Mouse (Mus musculus) kidney, postnatal 0 days (tissue): ENCODE measurements around the gene Tmem86a. TPM values are rescaled to one million over a fixed set of nuclear protein-coding genes. Genes with fewer than 3 reads are reported as not detected.

ENCODE experiments used
- ATAC-seq: fragments of 200-750 bp; cut with Nextera tagmentation; replicated peaks from 2 replicates; pipeline ENCODE4 v1.8.0; 2017; ENCODE audit warnings: low read depth, moderate number of reproducible peaks, moderate TSS enrichment, moderate library complexity; ENCODE audit not compliant: low FRiP score
- DNase-seq: peaks from one replicate; pipeline ENCODE4 v3.0.0-alpha.2; 2016; ENCODE audit warnings: low spot score
- H3K27ac ChIP-seq: fragments of 300-500 bp; sonication (generic); 2 replicates; pipeline ENCODE4 v1.5.1; 2014; ENCODE audit warnings: mild to moderate bottlenecking
- H3K27me3 ChIP-seq: fragments of 300-500 bp; sonication (generic); 2 replicates; pipeline ENCODE4 v1.6.1; 2014; ENCODE audit warnings: low read length, mixed read lengths; ENCODE audit not compliant: insufficient read depth
- H3K36me3 ChIP-seq: fragments of 300-500 bp; sonication (generic); 2 replicates; pipeline ENCODE4 v1.6.1; 2014; ENCODE audit warnings: low read length, mixed read lengths; ENCODE audit not compliant: insufficient read depth
- H3K4me1 ChIP-seq: fragments of 300-500 bp; sonication (generic); replicated peaks from 2 replicates; pipeline ENCODE4 v1.6.1; 2014; ENCODE audit warnings: antibody characterized with exemption, low read length, mixed read lengths; ENCODE audit not compliant: insufficient read depth
- H3K4me2 ChIP-seq: fragments of 300-500 bp; sonication (generic); 2 replicates; pipeline ENCODE4 v1.6.1; 2014; ENCODE audit warnings: mild to moderate bottlenecking, low read length, moderate library complexity, mixed read lengths
- H3K4me3 ChIP-seq: fragments of 300-500 bp; sonication (generic); replicated peaks from 2 replicates; pipeline ENCODE4 v1.5.1; 2014; ENCODE audit warnings: low read depth, low read length
- H3K9ac ChIP-seq: fragments of 300-500 bp; sonication (generic); 2 replicates; pipeline ENCODE4 v1.6.1; 2014; ENCODE audit warnings: low read depth, low read length
- H3K9me3 ChIP-seq: fragments of 300-500 bp; sonication (generic); replicated peaks from 2 replicates; pipeline ENCODE4 v1.6.1; 2016; ENCODE audit warnings: low read length, inconsistent platforms, mixed read lengths
- CTCF ChIP-seq: IDR thresholded peaks from 2 replicates; pipeline ENCODE4 v1.5.1; 2016; ENCODE audit warnings: antibody characterized with exemption, low read depth, mild to moderate bottlenecking, moderate library complexity
- WGBS: fragments of 180-500 bp; shearing (Covaris S2); extraction: QIAGEN DNeasy Blood & Tissue Kit; methylation state at CpG from one replicate; pipeline ENCODE4 v1.1.7; 2014; 5-methylcytosine and 5-hydroxymethylcytosine counted together
- polyA plus RNA-seq: library from polyadenylated mRNA; unstranded; fragments of >200 nt; fragmentation: Nextera tagmentation; extraction: Ambion mirVana; gene quantifications from 2 replicates; pipeline ENCODE4 v1.2.1, GENCODE M21; 2015

Tmem86a gene
- polyA plus RNA-seq, 1 experiment from 2014 or later, result 43.6 TPM

DNA sequence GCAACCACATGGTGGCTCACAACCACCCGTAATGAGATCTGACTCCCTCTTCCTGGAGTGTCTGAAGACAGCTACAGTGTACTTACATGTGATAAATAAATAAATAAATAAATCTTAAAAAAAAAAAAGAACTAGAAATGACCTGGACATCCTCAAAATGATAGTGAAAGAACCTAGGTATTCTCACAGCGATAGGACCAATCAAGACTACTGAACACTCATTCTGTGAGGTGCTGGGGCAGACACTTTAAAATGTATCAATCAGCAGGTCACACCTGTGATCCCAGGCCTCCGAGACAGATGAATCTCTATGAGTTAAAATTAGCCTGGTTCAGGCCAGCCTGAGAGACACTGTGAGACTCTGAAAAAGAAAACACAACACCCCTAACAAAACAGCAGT, 33.8 kb upstream of the Tmem86a start:
- no peak overlapping the region for H3K27ac ChIP-seq
- H3K9ac ChIP-seq, result no peak overlapping the region
- no peaks in the 10 kb centered on the region for H3K27me3 ChIP-seq
- no peak for ATAC-seq
- H3K4me1 ChIP-seq, result peaks cover 8% of the 10 kb centered on the region; the same call in 1 of the 2 replicates
- no peak overlapping the region for H3K4me3 ChIP-seq
- H3K4me2 ChIP-seq, result no peak overlapping the region
- TF ChIP-seq CTCF, result no peak
- H3K9me3 ChIP-seq, result no peaks in the 10 kb centered on the region
- DNase-seq, result no peak
- 81% methylated on average over 3 of the region's 3 CpGs for WGBS
- H3K36me3 ChIP-seq, result no peaks in the 10 kb centered on the region

DNA sequence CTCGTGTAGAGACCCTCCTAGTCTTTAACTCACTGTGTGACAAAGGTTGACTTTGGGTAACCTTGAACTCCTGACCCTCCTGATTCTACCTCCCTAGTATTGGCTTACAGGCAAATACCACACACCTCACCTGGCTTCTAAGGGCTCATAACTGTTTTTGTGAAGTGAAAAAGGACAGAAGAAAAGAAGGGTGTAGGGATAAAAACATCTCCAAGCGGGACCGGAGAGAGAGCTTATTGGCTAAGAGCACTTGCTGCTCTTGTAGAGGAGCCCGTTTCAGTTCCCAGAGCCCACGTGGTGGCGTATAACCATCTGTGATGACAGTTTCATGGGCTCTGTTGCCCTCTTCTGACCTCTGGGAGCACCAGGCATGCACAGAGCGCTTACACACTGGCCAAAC, 33.3 kb upstream of the Tmem86a start:
- Histone ChIP-seq H3K4me3 (no peak overlapping the region), H3K9ac (no peak overlapping the region), H3K4me2 (no peak overlapping the region), H3K9me3 (no peaks in the 10 kb centered on the region), H3K27ac (no peak overlapping the region), H3K27me3 (no peaks in the 10 kb centered on the region), H3K4me1 (peaks cover 8% of the 10 kb centered on the region; the same call in 1 of the 2 replicates), H3K36me3 (no peaks in the 10 kb centered on the region)
- no peak for TF ChIP-seq CTCF
- no peak for DNase-seq
- ATAC-seq, result no peak
- 29% methylated on average over 7 of the region's 7 CpGs for WGBS

DNA sequence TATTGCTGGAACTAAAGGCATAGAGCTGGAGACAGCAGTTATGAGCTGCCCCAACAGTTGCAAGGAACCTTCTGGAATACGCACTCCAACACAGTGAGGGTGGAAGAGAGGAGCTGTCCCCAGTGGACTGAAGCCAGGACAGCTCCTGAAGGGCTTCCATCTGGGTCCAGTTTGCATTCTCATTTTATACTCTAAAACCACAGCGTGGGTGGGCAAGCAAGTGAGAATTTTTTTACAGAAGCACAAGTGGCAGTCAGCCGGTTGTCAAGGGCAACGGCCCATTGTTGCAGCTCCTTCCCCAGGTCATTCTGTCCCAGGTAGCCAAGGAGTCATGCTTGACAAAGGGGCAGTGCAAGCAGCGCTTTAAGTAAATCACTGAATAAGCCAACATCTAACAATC, 30.8 kb upstream of the Tmem86a start:
- 57% methylated on average over 5 of the region's 5 CpGs for WGBS
- no peak overlapping the region for H3K4me2 ChIP-seq
- TF ChIP-seq CTCF, result no peak
- H3K4me1 ChIP-seq, result peaks cover 8% of the 10 kb centered on the region; the same call in 1 of the 2 replicates
- no peaks in the 10 kb centered on the region for H3K27me3 ChIP-seq
- no peak overlapping the region for H3K4me3 ChIP-seq
- no peak for ATAC-seq
- H3K9ac ChIP-seq, result no peak overlapping the region
- no peaks in the 10 kb centered on the region for H3K36me3 ChIP-seq
- H3K9me3 ChIP-seq, result no peaks in the 10 kb centered on the region
- peak; percentile 19 for DNase-seq
- H3K27ac ChIP-seq, result no peak overlapping the region

- 11% methylated on average over 8 of the region's 8 CpGs for WGBS
- ATAC-seq (no peak), DNase-seq (peak; percentile 18)
- Histone ChIP-seq H3K4me1 (0 out of 2 replicates have a peak, but pooled peaks cover 3% of the 10 kb centered on the region), H3K36me3 (no peaks in the 10 kb centered on the region), H3K27me3 (no peaks in the 10 kb centered on the region), H3K27ac (no peak overlapping the region), H3K9me3 (no peaks in the 10 kb centered on the region), H3K4me2 (peak overlapping the region; percentile 32), H3K9ac (no peak overlapping the region), H3K4me3 (no peak overlapping the region)
- no peak for TF ChIP-seq CTCF
Measured at GRCm38 (mm10) chr7:47020956-47021355, 29.4 kb upstream of the Tmem86a start.

DNA sequence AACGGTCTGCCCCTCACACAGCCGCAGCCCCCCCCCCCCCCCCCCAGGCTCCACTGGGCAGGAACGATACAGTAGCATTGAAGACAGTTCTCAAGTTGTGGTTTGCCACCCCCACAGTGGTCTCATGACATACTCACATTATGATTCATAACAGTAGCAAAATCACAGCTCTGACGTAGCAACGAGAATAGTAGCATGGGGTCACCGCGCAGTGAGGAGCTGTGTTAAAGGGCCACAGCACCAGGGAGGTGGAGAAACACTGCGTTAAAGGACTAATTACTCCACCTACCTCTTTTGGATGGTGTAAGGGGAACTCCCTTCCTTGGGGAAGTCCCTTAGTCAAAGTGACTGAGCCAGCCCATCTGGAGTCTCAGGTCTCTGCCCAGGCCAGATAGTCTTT, 27.9 kb upstream of the Tmem86a start:
- TF ChIP-seq CTCF, result no peak

GRCm38 (mm10) chr7:47023530-47023929, 26.9 kb upstream of the Tmem86a start:
- Histone ChIP-seq H3K4me1 (0 out of 2 replicates have a peak, but pooled peaks cover 3% of the 10 kb centered on the region), H3K9me3 (no peaks in the 10 kb centered on the region), H3K4me3 (no peak overlapping the region), H3K36me3 (no peaks in the 10 kb centered on the region), H3K27me3 (no peaks in the 10 kb centered on the region), H3K27ac (no peak overlapping the region), H3K4me2 (no peak overlapping the region), H3K9ac (no peak overlapping the region)
- DNase-seq (peak; percentile 88), ATAC-seq (0 out of 2 replicates have a peak, but pooled peaks have one; percentile 55)
- WGBS, result 9% methylated on average over 6 of the region's 6 CpGs
- peak; percentile 93 for TF ChIP-seq CTCF

More for the DNA sequence above, 27.9 kb upstream of the Tmem86a start:
- no peak overlapping the region for H3K4me2 ChIP-seq
- H3K9me3 ChIP-seq, result no peaks in the 10 kb centered on the region
- ATAC-seq (no peak), DNase-seq (no peak)
- no peaks in the 10 kb centered on the region for H3K27me3 ChIP-seq
- WGBS, result 49% methylated on average over 8 of the region's 8 CpGs
- no peak overlapping the region for H3K27ac ChIP-seq
- no peak overlapping the region for H3K9ac ChIP-seq
- H3K4me3 ChIP-seq, result no peak overlapping the region
- H3K4me1 ChIP-seq, result 0 out of 2 replicates have a peak, but pooled peaks cover 3% of the 10 kb centered on the region
- no peaks in the 10 kb centered on the region for H3K36me3 ChIP-seq

- DNase-seq (no peak), ATAC-seq (0 out of 2 replicates have a peak, but pooled peaks have one; percentile 2)
- Histone ChIP-seq H3K4me2 (no peak overlapping the region), H3K4me3 (no peak overlapping the region), H3K27ac (no peak overlapping the region), H3K36me3 (no peaks in the 10 kb centered on the region), H3K9ac (no peak overlapping the region), H3K27me3 (no peaks in the 10 kb centered on the region), H3K9me3 (no peaks in the 10 kb centered on the region), H3K4me1 (0 out of 2 replicates have a peak, but pooled peaks cover 3% of the 10 kb centered on the region)
- no peak for TF ChIP-seq CTCF
- WGBS, result 89% methylated on average over 7 of the region's 7 CpGs
Measured at GRCm38 (mm10) chr7:47024454-47024853, 25.9 kb upstream of the Tmem86a start.
